Mouse (Mus musculus): ENCODE data around the gene Zfyve27. TPM values are rescaled to one million over a fixed set of nuclear protein-coding genes. Genes with fewer than 3 reads are reported as not detected.

Zfyve27 gene
- polyA plus RNA-seq, 1 experiment: 0.67 TPM

- Histone ChIP-seq H3K4me1 (ENCODE audit: control insufficient read depth) (peaks cover 27% of the 10 kb centered on the region), H3K9me3 (ENCODE audit: control insufficient read depth, low read length) (no peaks in the 10 kb centered on the region), H3K4me3 (replicated peaks) (no peak overlapping the region), H3K27me3 (ENCODE audit: control insufficient read depth) (no peaks in the 10 kb centered on the region), H3K36me3 (ENCODE audit: control insufficient read depth) (no peaks in the 10 kb centered on the region)
- no peak for TF ChIP-seq GATA1 (IDR thresholded peaks at IDR 0.05; ENCODE audit: low read length)
- TF ChIP-seq TAL1 (IDR thresholded peaks at IDR 0.05; ENCODE audit: low read length): no peak
These were observed 25.1 kb upstream of the Zfyve27 start for GRCm38 (mm10) chr19:42138517-42139285.

- TF ChIP-seq TAL1 (IDR thresholded peaks at IDR 0.05; ENCODE audit: low read length) (no peak), GATA1 (IDR thresholded peaks at IDR 0.05; ENCODE audit: low read length) (no peak)
- Histone ChIP-seq H3K36me3 (ENCODE audit: control insufficient read depth) (no peaks in the 10 kb centered on the region), H3K9me3 (ENCODE audit: control insufficient read depth, low read length) (no peaks in the 10 kb centered on the region), H3K4me3 (replicated peaks) (no peak overlapping the region), H3K27me3 (ENCODE audit: control insufficient read depth) (no peaks in the 10 kb centered on the region), H3K4me1 (ENCODE audit: control insufficient read depth) (peaks cover 16% of the 10 kb centered on the region)
These were observed 23.8 kb upstream of the Zfyve27 start for GRCm38 (mm10) chr19:42139724-42140517.

GRCm38 (mm10) chr19:42141998-42142397 is 21.8 kb upstream of the Zfyve27 start:
- Histone ChIP-seq H3K36me3 (ENCODE audit: control insufficient read depth) (no peaks in the 10 kb centered on the region), H3K4me3 (replicated peaks) (no peak overlapping the region), H3K27me3 (ENCODE audit: control insufficient read depth) (peaks cover 21% of the 10 kb centered on the region), H3K9me3 (ENCODE audit: control insufficient read depth, low read length) (no peaks in the 10 kb centered on the region), H3K4me1 (ENCODE audit: control insufficient read depth) (peaks cover 2% of the 10 kb centered on the region)
- no peak for TF ChIP-seq TAL1 (IDR thresholded peaks at IDR 0.05; ENCODE audit: low read length)
- no peak for TF ChIP-seq GATA1 (IDR thresholded peaks at IDR 0.05; ENCODE audit: low read length)

GRCm38 (mm10) chr19:42142757-42143156 is 21.0 kb upstream of the Zfyve27 start:
- no peak for TF ChIP-seq GATA1 (IDR thresholded peaks at IDR 0.05; ENCODE audit: low read length)
- TF ChIP-seq TAL1 (IDR thresholded peaks at IDR 0.05; ENCODE audit: low read length): no peak
- no peak overlapping the region for H3K4me3 ChIP-seq (replicated peaks)
- peaks cover 28% of the 10 kb centered on the region for H3K27me3 ChIP-seq (ENCODE audit: control insufficient read depth)
- peaks cover 8% of the 10 kb centered on the region for H3K4me1 ChIP-seq (ENCODE audit: control insufficient read depth)
- H3K9me3 ChIP-seq (ENCODE audit: control insufficient read depth, low read length): peaks cover under 1% of the 10 kb centered on the region; the same call in 1 of the 2 replicates
- H3K36me3 ChIP-seq (ENCODE audit: control insufficient read depth): no peaks in the 10 kb centered on the region

- no peak overlapping the region for H3K4me3 ChIP-seq (replicated peaks)
- H3K36me3 ChIP-seq (ENCODE audit: control insufficient read depth): no peaks in the 10 kb centered on the region
- TF ChIP-seq TAL1 (IDR thresholded peaks at IDR 0.05; ENCODE audit: low read length) (no peak), GATA1 (IDR thresholded peaks at IDR 0.05; ENCODE audit: low read length) (no peak)
- H3K27me3 ChIP-seq (ENCODE audit: control insufficient read depth): peaks cover 41% of the 10 kb centered on the region
- H3K4me1 ChIP-seq (ENCODE audit: control insufficient read depth): peaks cover 15% of the 10 kb centered on the region
- H3K9me3 ChIP-seq (ENCODE audit: control insufficient read depth, low read length): peaks cover 7% of the 10 kb centered on the region; the same call in 1 of the 2 replicates
These were observed 19.7 kb upstream of the Zfyve27 start for GRCm38 (mm10) chr19:42144067-42144466.

- no peaks in the 10 kb centered on the region for H3K36me3 ChIP-seq (ENCODE audit: control insufficient read depth)
- peaks cover 7% of the 10 kb centered on the region; the same call in 1 of the 2 replicates for H3K9me3 ChIP-seq (ENCODE audit: control insufficient read depth, low read length)
- no peak overlapping the region for H3K4me3 ChIP-seq (replicated peaks)
- H3K4me1 ChIP-seq (ENCODE audit: control insufficient read depth): peaks cover 18% of the 10 kb centered on the region
- H3K27me3 ChIP-seq (ENCODE audit: control insufficient read depth): peaks cover 47% of the 10 kb centered on the region
- no peak for TF ChIP-seq TAL1 (IDR thresholded peaks at IDR 0.05; ENCODE audit: low read length)
- TF ChIP-seq GATA1 (IDR thresholded peaks at IDR 0.05; ENCODE audit: low read length): no peak
These were observed 19.1 kb upstream of the Zfyve27 start for GRCm38 (mm10) chr19:42144541-42145167.

- no peak for TF ChIP-seq GATA1 (IDR thresholded peaks at IDR 0.05; ENCODE audit: low read length)
- TF ChIP-seq TAL1 (IDR thresholded peaks at IDR 0.05; ENCODE audit: low read length): no peak
- Histone ChIP-seq H3K4me3 (replicated peaks) (no peak overlapping the region), H3K27me3 (ENCODE audit: control insufficient read depth) (peaks cover 49% of the 10 kb centered on the region), H3K36me3 (ENCODE audit: control insufficient read depth) (no peaks in the 10 kb centered on the region), H3K4me1 (ENCODE audit: control insufficient read depth) (peaks cover 19% of the 10 kb centered on the region), H3K9me3 (ENCODE audit: control insufficient read depth, low read length) (peaks cover 7% of the 10 kb centered on the region; the same call in 1 of the 2 replicates)
These were observed 18.5 kb upstream of the Zfyve27 start for GRCm38 (mm10) chr19:42145210-42145609.

GRCm38 (mm10) chr19:42145731-42146130 is 18.0 kb upstream of the Zfyve27 start:
- H3K4me1 ChIP-seq (ENCODE audit: control insufficient read depth): peaks cover 19% of the 10 kb centered on the region
- no peak overlapping the region for H3K4me3 ChIP-seq (replicated peaks)
- no peaks in the 10 kb centered on the region for H3K36me3 ChIP-seq (ENCODE audit: control insufficient read depth)
- peaks cover 7% of the 10 kb centered on the region; the same call in 1 of the 2 replicates for H3K9me3 ChIP-seq (ENCODE audit: control insufficient read depth, low read length)
- peaks cover 52% of the 10 kb centered on the region for H3K27me3 ChIP-seq (ENCODE audit: control insufficient read depth)
- no peak for TF ChIP-seq GATA1 (IDR thresholded peaks at IDR 0.05; ENCODE audit: low read length)
- TF ChIP-seq TAL1 (IDR thresholded peaks at IDR 0.05; ENCODE audit: low read length): no peak

All from erythroblast, embryonic 14.5 days (primary cell).